Mouse (Mus musculus): ENCODE results near the gene Atat1.

DNA sequence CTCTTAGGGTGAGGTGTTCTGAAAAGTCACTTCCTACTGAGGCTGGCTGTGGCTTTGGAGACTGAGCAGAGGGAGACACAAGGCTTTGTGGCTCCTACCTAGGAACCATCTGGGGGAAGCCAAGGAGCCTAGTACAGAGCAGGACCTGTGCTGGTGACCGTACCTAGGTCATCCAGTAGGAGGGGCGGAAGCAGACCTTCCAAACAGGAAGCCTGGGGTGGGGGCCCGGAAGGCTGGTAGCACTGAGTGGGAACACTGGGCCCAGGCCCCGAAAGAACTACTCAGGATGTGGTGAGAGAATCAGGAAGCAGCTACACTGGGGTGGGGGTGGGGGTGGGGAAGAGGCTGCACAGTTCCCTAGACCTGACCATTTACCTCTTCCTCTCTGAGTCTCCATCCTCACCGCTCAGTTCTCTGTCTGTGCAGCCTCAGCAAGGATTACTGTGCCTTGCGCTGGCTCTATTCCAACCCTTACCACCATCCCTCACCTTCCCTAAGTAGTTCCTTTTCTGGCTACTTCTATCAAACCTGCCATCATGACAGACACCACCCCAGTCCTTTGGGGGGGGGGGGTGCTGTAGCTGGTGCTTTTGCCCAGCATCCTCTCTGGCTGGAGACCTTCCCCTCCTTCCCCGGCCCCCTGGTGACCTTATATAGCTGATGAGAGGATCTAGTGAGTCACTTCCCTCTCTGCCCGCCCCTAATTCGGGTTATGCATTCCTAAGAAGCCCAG is 39.6 kb downstream of the Atat1 start:
- TF ChIP-seq POLR2A (IDR thresholded peaks at IDR 0.05; ENCODE audit: borderline replicate concordance, low read depth, low read length) (no peak), CTCF (IDR thresholded peaks at IDR 0.05; ENCODE audit: low read depth, low read length) (0 out of 2 replicates have a peak, but pooled peaks have one; percentile 7)
